Mouse (Mus musculus): ENCODE measurements at regions not wholly inside any gene's neighbourhood (a gene's known extent, or its start where the extent isn't known, plus 50 kb on each side); places are given as distances from the start of the nearest gene placed in this dataset.

GRCm38 (mm10) chr17:47204470-47205162 lies 164.1 kb upstream of the Mrps10 start:
- H3K27ac ChIP-seq (ENCODE audit: insufficient read depth, low read length) = no peak overlapping the region
- peak overlapping the region; percentile 26; the same call in 1 of the 2 replicates for H3K4me3 ChIP-seq (ENCODE audit: low read depth, low read length)
- H3K36me3 ChIP-seq (ENCODE audit: control insufficient read depth, insufficient read depth, low read length, poor library complexity, severe bottlenecking) = no peaks in the 10 kb centered on the region
- H3K9ac ChIP-seq (ENCODE audit: low read depth, poor library complexity, severe bottlenecking) = no peak overlapping the region
- H3K9me3 ChIP-seq (replicated peaks; ENCODE audit: control insufficient read depth, insufficient read depth, low read length, poor library complexity, severe bottlenecking) = no peaks in the 10 kb centered on the region
- H3K27me3 ChIP-seq (ENCODE audit: control insufficient read depth, insufficient read depth, low read length, poor library complexity, severe bottlenecking) = no peaks in the 10 kb centered on the region
- TF ChIP-seq EP300 (IDR thresholded peaks at IDR 0.05; ENCODE audit: insufficient read depth, low read depth, low read length) = no peak
- TF ChIP-seq CTCF (IDR thresholded peaks at IDR 0.05; ENCODE audit: low read depth, low read length) = no peak
- no peak for TF ChIP-seq POLR2A (IDR thresholded peaks at IDR 0.05; ENCODE audit: insufficient read depth, low read length)
- H3K4me1 ChIP-seq (ENCODE audit: control insufficient read depth, insufficient read depth, low read length) = peaks cover 22% of the 10 kb centered on the region

- H3K4me3 ChIP-seq (ENCODE audit: low read depth, low read length) = no peak overlapping the region
- H3K27ac ChIP-seq (ENCODE audit: insufficient read depth, low read length) = no peak overlapping the region
- no peaks in the 10 kb centered on the region for H3K9me3 ChIP-seq (replicated peaks; ENCODE audit: control insufficient read depth, insufficient read depth, low read length, poor library complexity, severe bottlenecking)
- peaks cover 2% of the 10 kb centered on the region for H3K4me1 ChIP-seq (ENCODE audit: control insufficient read depth, insufficient read depth, low read length)
- no peaks in the 10 kb centered on the region for H3K36me3 ChIP-seq (ENCODE audit: control insufficient read depth, insufficient read depth, low read length, poor library complexity, severe bottlenecking)
- H3K27me3 ChIP-seq (ENCODE audit: control insufficient read depth, insufficient read depth, low read length, poor library complexity, severe bottlenecking) = no peaks in the 10 kb centered on the region
- TF ChIP-seq CTCF (IDR thresholded peaks at IDR 0.05; ENCODE audit: low read depth, low read length) (no peak), POLR2A (IDR thresholded peaks at IDR 0.05; ENCODE audit: insufficient read depth, low read length) (no peak), EP300 (IDR thresholded peaks at IDR 0.05; ENCODE audit: insufficient read depth, low read depth, low read length) (no peak)
- no peak overlapping the region for H3K9ac ChIP-seq (ENCODE audit: low read depth, poor library complexity, severe bottlenecking)
Observed at GRCm38 (mm10) chr17:47199206-47199605, 169.5 kb upstream of the Mrps10 start.

- no peaks in the 10 kb centered on the region for H3K27me3 ChIP-seq (ENCODE audit: control insufficient read depth, insufficient read depth, low read length, poor library complexity, severe bottlenecking)
- H3K4me3 ChIP-seq (ENCODE audit: low read depth, low read length) = no peak overlapping the region
- no peak overlapping the region for H3K9ac ChIP-seq (ENCODE audit: low read depth, poor library complexity, severe bottlenecking)
- no peaks in the 10 kb centered on the region for H3K36me3 ChIP-seq (ENCODE audit: control insufficient read depth, insufficient read depth, low read length, poor library complexity, severe bottlenecking)
- H3K27ac ChIP-seq (ENCODE audit: insufficient read depth, low read length) = no peak overlapping the region
- no peaks in the 10 kb centered on the region for H3K9me3 ChIP-seq (replicated peaks; ENCODE audit: control insufficient read depth, insufficient read depth, low read length, poor library complexity, severe bottlenecking)
- H3K4me1 ChIP-seq (ENCODE audit: control insufficient read depth, insufficient read depth, low read length) = peaks cover 1% of the 10 kb centered on the region
- TF ChIP-seq EP300 (IDR thresholded peaks at IDR 0.05; ENCODE audit: insufficient read depth, low read depth, low read length) (no peak), CTCF (IDR thresholded peaks at IDR 0.05; ENCODE audit: low read depth, low read length) (no peak), POLR2A (IDR thresholded peaks at IDR 0.05; ENCODE audit: insufficient read depth, low read length) (no peak)
Observed at GRCm38 (mm10) chr17:47197957-47198356, 170.7 kb upstream of the Mrps10 start.

- peak overlapping the region; percentile 26; the same call in 1 of the 2 replicates for H3K9ac ChIP-seq (ENCODE audit: low read depth, poor library complexity, severe bottlenecking)
- no peaks in the 10 kb centered on the region for H3K9me3 ChIP-seq (replicated peaks; ENCODE audit: control insufficient read depth, insufficient read depth, low read length, poor library complexity, severe bottlenecking)
- TF ChIP-seq EP300 (IDR thresholded peaks at IDR 0.05; ENCODE audit: insufficient read depth, low read depth, low read length) (no peak), CTCF (IDR thresholded peaks at IDR 0.05; ENCODE audit: low read depth, low read length) (no peak), POLR2A (IDR thresholded peaks at IDR 0.05; ENCODE audit: insufficient read depth, low read length) (no peak)
- H3K27me3 ChIP-seq (ENCODE audit: control insufficient read depth, insufficient read depth, low read length, poor library complexity, severe bottlenecking) = no peaks in the 10 kb centered on the region
- H3K4me1 ChIP-seq (ENCODE audit: control insufficient read depth, insufficient read depth, low read length) = peaks cover 1% of the 10 kb centered on the region
- H3K27ac ChIP-seq (ENCODE audit: insufficient read depth, low read length) = peak overlapping the region; percentile 74; the same call in 1 of the 2 replicates
- H3K36me3 ChIP-seq (ENCODE audit: control insufficient read depth, insufficient read depth, low read length, poor library complexity, severe bottlenecking) = no peaks in the 10 kb centered on the region
- H3K4me3 ChIP-seq (ENCODE audit: low read depth, low read length) = peak overlapping the region; percentile 16; the same call in 1 of the 2 replicates
Observed at GRCm38 (mm10) chr17:47196992-47197391, 171.7 kb upstream of the Mrps10 start.

GRCm38 (mm10) chr17:47195981-47196380 lies 172.7 kb upstream of the Mrps10 start:
- H3K27me3 ChIP-seq (ENCODE audit: control insufficient read depth, insufficient read depth, low read length, poor library complexity, severe bottlenecking) = no peaks in the 10 kb centered on the region
- H3K4me1 ChIP-seq (ENCODE audit: control insufficient read depth, insufficient read depth, low read length) = peaks cover 1% of the 10 kb centered on the region
- H3K36me3 ChIP-seq (ENCODE audit: control insufficient read depth, insufficient read depth, low read length, poor library complexity, severe bottlenecking) = no peaks in the 10 kb centered on the region
- H3K27ac ChIP-seq (ENCODE audit: insufficient read depth, low read length) = peak overlapping the region; percentile 74
- TF ChIP-seq POLR2A (IDR thresholded peaks at IDR 0.05; ENCODE audit: insufficient read depth, low read length) (no peak), EP300 (IDR thresholded peaks at IDR 0.05; ENCODE audit: insufficient read depth, low read depth, low read length) (peak; percentile 53; the same call in 1 of the 2 replicates)
- peak overlapping the region; percentile 47 for H3K4me3 ChIP-seq (ENCODE audit: low read depth, low read length)
- no peaks in the 10 kb centered on the region for H3K9me3 ChIP-seq (replicated peaks; ENCODE audit: control insufficient read depth, insufficient read depth, low read length, poor library complexity, severe bottlenecking)
- H3K9ac ChIP-seq (ENCODE audit: low read depth, poor library complexity, severe bottlenecking) = peak overlapping the region; percentile 26; the same call in 1 of the 2 replicates

- no peak for TF ChIP-seq CTCF (IDR thresholded peaks at IDR 0.05; ENCODE audit: low read depth, low read length)
- TF ChIP-seq EP300 (IDR thresholded peaks at IDR 0.05; ENCODE audit: insufficient read depth, low read depth, low read length) = no peak
- TF ChIP-seq POLR2A (IDR thresholded peaks at IDR 0.05; ENCODE audit: insufficient read depth, low read length) = no peak
Observed at GRCm38 (mm10) chr17:47194463-47195012, 174.1 kb upstream of the Mrps10 start.

More at GRCm38 (mm10) chr17:47194463-47195012, 174.1 kb upstream of the Mrps10 start:
- peaks cover 1% of the 10 kb centered on the region for H3K4me1 ChIP-seq (ENCODE audit: control insufficient read depth, insufficient read depth, low read length)
- no peaks in the 10 kb centered on the region for H3K9me3 ChIP-seq (replicated peaks; ENCODE audit: control insufficient read depth, insufficient read depth, low read length, poor library complexity, severe bottlenecking)
- H3K4me3 ChIP-seq (ENCODE audit: low read depth, low read length) = peak overlapping the region; percentile 75
- H3K27ac ChIP-seq (ENCODE audit: insufficient read depth, low read length) = peak overlapping the region; percentile 44
- no peaks in the 10 kb centered on the region for H3K36me3 ChIP-seq (ENCODE audit: control insufficient read depth, insufficient read depth, low read length, poor library complexity, severe bottlenecking)
- peak overlapping the region; percentile 53 for H3K9ac ChIP-seq (ENCODE audit: low read depth, poor library complexity, severe bottlenecking)
- H3K27me3 ChIP-seq (ENCODE audit: control insufficient read depth, insufficient read depth, low read length, poor library complexity, severe bottlenecking) = no peaks in the 10 kb centered on the region
